10 mouse cellular contexts compared by ENCODE assay signal in genomic region chr13:38151069-38151588, GRCm38 (mm10). TPM values are rescaled to one million over a fixed set of nuclear protein-coding genes. Genes with fewer than 3 reads are reported as not detected.
DNase-seq lines count a peak whose midpoint lies in the region; ATAC-seq and TF ChIP-seq lines count a peak whose summit lies in the region.
"Had no signal": no experiment of that assay in that cellular context is flagged by ENCODE, and none has a peak within 500 bp of the region (broad histone marks: within the 10 kb centered on the region; RNA-seq: fewer than 3 reads in every experiment).

Dsp (plus strand) TSS chr13:38151294.

- TF ChIP-seq CTCF in liver, embryonic 14.5 days (IDR thresholded peaks at IDR 0.05; ENCODE audit: low read depth) = no peak

- H3K27me3 ChIP-seq in erythroblast, embryonic 14.5 days (ENCODE audit: control insufficient read depth) = peaks cover 73% of the 10 kb centered on the region
- H3K27me3 ChIP-seq in intestine, embryonic 14.5 days (replicated peaks; ENCODE audit: control insufficient read depth, insufficient read depth, low read length) = peaks cover 19% of the 10 kb centered on the region
- H3K27me3 ChIP-seq in liver, embryonic 14.5 days (ENCODE audit: control insufficient read depth, insufficient read depth, low read length) = peaks cover 52% of the 10 kb centered on the region
- peaks cover 47% of the 10 kb centered on the region for H3K27me3 ChIP-seq in neural tube, embryonic 11.5 days (ENCODE audit: control insufficient read depth, insufficient read depth, low read length)
- H3K27me3 ChIP-seq: CH12.LX had no signal

- H3K4me2 ChIP-seq in intestine, embryonic 14.5 days (ENCODE audit: low read length) = peak within 1 kb of the TSS; percentile 84
- H3K4me2 ChIP-seq in liver, embryonic 14.5 days (ENCODE audit: low read depth) = peak within 1 kb of the TSS; percentile 52
- H3K4me2 ChIP-seq in neural tube, embryonic 11.5 days (ENCODE audit: low read depth) = peak within 1 kb of the TSS; percentile 65

- peak within 1 kb of the TSS; percentile 56 for H3K9ac ChIP-seq in intestine, embryonic 14.5 days (ENCODE audit: low read length)
- peak within 1 kb of the TSS; percentile 27 for H3K9ac ChIP-seq in liver, embryonic 14.5 days (replicated peaks)
- H3K9ac ChIP-seq in neural tube, embryonic 11.5 days (ENCODE audit: low read length) = 0 out of 2 replicates have a peak within 1 kb of the TSS, but pooled peaks have one; percentile 36

- no peaks in the 10 kb centered on the region for H3K36me3 ChIP-seq in erythroblast, embryonic 14.5 days (ENCODE audit: control insufficient read depth)
- H3K36me3 ChIP-seq in intestine, embryonic 14.5 days (ENCODE audit: control insufficient read depth, insufficient read depth, low read length) = no peaks in the 10 kb centered on the region
- H3K36me3 ChIP-seq in liver, embryonic 14.5 days (replicated peaks; ENCODE audit: control insufficient read depth, insufficient read depth, low read depth) = no peaks in the 10 kb centered on the region
- H3K36me3 ChIP-seq in neural tube, embryonic 11.5 days (ENCODE audit: control insufficient read depth, insufficient read depth, low read length) = no peaks in the 10 kb centered on the region

- whole genome bisulfite sequencing in intestine, embryonic 14.5 days = under 1% methylated on average over 50 of the region's 58 CpGs
- 0% methylated on average over 47 of the region's 58 CpGs for WGBS in liver, embryonic 14.5 days (ENCODE audit: insufficient replicate concordance)
- 0% methylated on average over 45 of the region's 58 CpGs for WGBS in neural tube, embryonic 11.5 days

- H3K9me3 ChIP-seq in erythroblast, embryonic 14.5 days (ENCODE audit: control insufficient read depth, low read length) = peaks cover 5% of the 10 kb centered on the region; the same call in 1 of the 2 replicates
- H3K9me3 ChIP-seq in intestine, embryonic 14.5 days (ENCODE audit: control insufficient read depth, low read length) = no peaks in the 10 kb centered on the region
- no peaks in the 10 kb centered on the region for H3K9me3 ChIP-seq in liver, embryonic 14.5 days (ENCODE audit: control insufficient read depth, low read length)
- no peaks in the 10 kb centered on the region for H3K9me3 ChIP-seq in neural tube, embryonic 11.5 days (ENCODE audit: control insufficient read depth, low read length)

- peak within 1 kb of the TSS; percentile 53 for H3K4me3 ChIP-seq in erythroblast, embryonic 14.5 days (replicated peaks)
- H3K4me3 ChIP-seq in intestine, embryonic 14.5 days (ENCODE audit: low read depth, low read length) = peak within 1 kb of the TSS; percentile 46
- peak within 1 kb of the TSS; percentile 44 to 50 for H3K4me3 ChIP-seq in liver, embryonic 14.5 days (ENCODE audit: insufficient read depth in 1 of 2, low read depth in 2 of 2, low read length in 2 of 2)
- H3K4me3 ChIP-seq in neural tube, embryonic 11.5 days (ENCODE audit: low read depth, low read length) = peak within 1 kb of the TSS; percentile 36

- peaks cover 3% of the 10 kb centered on the region for H3K4me1 ChIP-seq in erythroblast, embryonic 14.5 days (ENCODE audit: control insufficient read depth)
- H3K4me1 ChIP-seq in intestine, embryonic 14.5 days (replicated peaks; ENCODE audit: control insufficient read depth, insufficient read depth, low read length) = peaks cover 8% of the 10 kb centered on the region
- H3K4me1 ChIP-seq in liver, embryonic 14.5 days (replicated peaks; ENCODE audit: control insufficient read depth in 2 of 2, insufficient read depth in 2 of 2, low read length in 1 of 2) = 0 out of 4 replicates have a peak, but pooled peaks cover 0 to 2% of the 10 kb centered on the region in 2 experiments
- peaks cover 5% of the 10 kb centered on the region; the same call in 1 of the 2 replicates for H3K4me1 ChIP-seq in neural tube, embryonic 11.5 days (ENCODE audit: control insufficient read depth, insufficient read depth, low read length)

- ATAC-seq in erythroblast, adult 5-6 weeks (replicated peaks; ENCODE audit: low FRiP score, poor library complexity, severe bottlenecking) = no peak
- ATAC-seq in intestine, embryonic 14.5 days (replicated peaks; ENCODE audit: low FRiP score, low TSS enrichment, low read depth) = peak; percentile 72
- ATAC-seq in liver, embryonic 14.5 days (ENCODE audit: insufficient read depth) = peak; percentile 73
- ATAC-seq in neural tube, embryonic 11.5 days (ENCODE audit: insufficient read depth, low FRiP score, low TSS enrichment) = peak; percentile 54

- DNase-seq in brain, adult 2 months (ENCODE audit: low read depth, low spot score) = peak; percentile 30
- no peak for DNase-seq in gonadal fat pad, adult 2 months (ENCODE audit: low read depth)
- peak; percentile 85 for DNase-seq in intestine, embryonic 14.5 days (ENCODE audit: low spot score)
- peak in 1 of 3 experiments; percentile 6 for DNase-seq in liver, embryonic 14.5 days (ENCODE audit: low read depth in 3 of 3, low spot score in 3 of 3)
- DNase-seq in neural tube, embryonic 11.5 days (ENCODE audit: low spot score) = peak; percentile 65
- peak; percentile 27 for DNase-seq in thymus, postnatal 25 days

- H3K27ac ChIP-seq in intestine, embryonic 14.5 days (ENCODE audit: low read depth) = peak within 1 kb of the TSS; percentile 65; the same call in 1 of the 2 replicates
- no peak within 1 kb of the TSS for H3K27ac ChIP-seq in liver, embryonic 14.5 days
- H3K27ac ChIP-seq in neural tube, embryonic 11.5 days (ENCODE audit: low read depth, low read length) = no peak within 1 kb of the TSS
- H3K27ac ChIP-seq: macrophage had no signal

- TF ChIP-seq EP300 in liver, embryonic 14.5 days (IDR thresholded peaks at IDR 0.05; ENCODE audit: low read depth) = no peak

RNA-seq across cellular contexts. Expression of gene Dsp, which starts in this region (rescaled TPM):
- polyA plus RNA-seq in erythroblast, embryonic 14.5 days (2012) = 0.02 TPM in 1 of 2 replicates, not detected in the other
- 0.38 TPM in 1 of 2 replicates, not detected in the other for total RNA-seq in erythroblast, adult 5-6 weeks (2015; ENCODE audit: low replicate concordance)
- total RNA-seq in erythroblast, adult 5-6 weeks (2017; ENCODE audit: low replicate concordance) = 0.28 and 0.34 TPM in 2 replicates
- polyA plus RNA-seq in gonadal fat pad, adult 2 months (2012; rRNA removed) = 11.0 and 24.2 TPM in 2 replicates
- 12.8 and 13.2 TPM in 2 replicates for polyA plus RNA-seq in intestine, embryonic 14.5 days (2014; fragmentation: Nextera tagmentation; extraction: Ambion mirVana)
- polyA plus RNA-seq in liver, embryonic 14.5 days (2012; rRNA removed) = 1.2 and 1.8 TPM in 2 replicates
- polyA plus RNA-seq in liver, embryonic 14.5 days (2014; fragmentation: Nextera tagmentation; extraction: Ambion mirVana) = 2.0 TPM in 2 replicates
- polyA plus RNA-seq in neural tube, embryonic 11.5 days (2014; fragmentation: Nextera tagmentation; extraction: Ambion mirVana) = 1.1 TPM in 2 replicates
- polyA plus RNA-seq: macrophage had no signal
